Mouse (Mus musculus) cerebellum, adult (tissue): ENCODE data around the gene Aqp12.
"Not testable (repeated sequence)": the region's sequence is repeated elsewhere in the genome, so short reads cannot be mapped to it uniquely, and the experiment has no call there.

Experiments
- ATAC-seq: cut with Nextera tagmentation; 2 replicates; pipeline ENCODE4 v1.9.2; 2017; ENCODE audit warnings: mild to moderate bottlenecking, moderate library complexity, mixed read lengths; ENCODE audit not compliant: insufficient number of reproducible peaks, low FRiP score, low TSS enrichment

Gene Aqp12

GRCm38 (mm10) chr1:93006061-93006460 lies at the start of gene Aqp12:
TSS of gene Aqp12 (plus strand) at chr1:93006334.
- ATAC-seq, result no peak

DNA sequence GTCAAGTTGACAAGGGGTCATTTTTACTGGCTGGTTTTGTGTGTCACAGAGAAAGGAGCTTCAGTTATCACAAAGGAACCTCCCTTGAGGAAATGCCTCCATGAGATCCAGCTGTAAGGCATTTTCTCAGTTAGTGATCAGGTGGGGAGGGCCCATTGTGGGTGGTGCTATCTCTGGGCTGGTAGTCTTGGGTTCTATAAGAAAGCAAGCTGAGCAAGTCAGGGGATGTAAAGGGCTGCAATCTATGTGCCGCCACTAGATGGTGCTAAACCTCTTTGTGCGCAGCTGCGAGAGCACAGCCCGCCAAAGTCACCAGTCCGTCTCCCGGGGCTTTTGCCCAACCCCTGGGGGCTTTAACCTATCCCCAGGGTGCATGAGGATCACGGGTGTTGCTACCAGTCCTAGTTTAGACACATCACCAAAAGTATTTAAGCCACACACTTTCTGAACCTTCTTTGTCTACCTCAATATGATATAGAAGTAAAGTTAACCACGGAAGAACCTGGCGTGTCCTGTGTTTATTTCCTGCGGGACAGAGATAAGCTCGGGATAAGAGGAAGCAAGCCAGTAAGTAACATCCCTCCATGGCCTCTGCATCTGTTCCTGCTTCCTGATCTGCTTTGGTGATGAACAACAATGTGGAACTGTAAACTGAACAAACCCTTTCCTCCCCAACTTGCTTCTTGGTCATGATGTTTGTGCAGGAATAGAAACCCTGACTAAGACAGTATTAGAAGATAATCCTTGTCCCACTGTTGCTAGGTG lies 49.4 kb upstream of the Aqp12 start:
- ATAC-seq, result not testable (repeated sequence)

DNA sequence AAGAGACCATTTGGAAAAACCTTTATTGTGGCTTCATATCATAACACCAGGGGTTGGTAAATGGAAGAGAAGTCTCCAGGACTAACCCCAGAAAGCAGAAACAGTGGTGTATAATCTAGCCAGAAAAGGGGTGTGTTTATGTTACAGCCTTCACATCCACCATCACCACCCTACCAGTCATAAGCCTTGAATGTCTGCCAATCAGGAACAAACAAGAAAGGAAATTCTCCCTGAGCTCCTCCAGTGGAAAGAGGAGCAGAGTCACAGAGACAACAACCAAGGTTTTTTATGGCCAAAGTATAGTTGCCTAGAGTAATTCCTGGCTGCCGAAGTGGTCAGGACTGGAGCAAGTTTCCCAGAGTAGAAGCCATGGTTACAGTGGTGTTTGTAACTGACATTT lies 47.1 kb upstream of the Aqp12 start:
- no peak for ATAC-seq

DNA sequence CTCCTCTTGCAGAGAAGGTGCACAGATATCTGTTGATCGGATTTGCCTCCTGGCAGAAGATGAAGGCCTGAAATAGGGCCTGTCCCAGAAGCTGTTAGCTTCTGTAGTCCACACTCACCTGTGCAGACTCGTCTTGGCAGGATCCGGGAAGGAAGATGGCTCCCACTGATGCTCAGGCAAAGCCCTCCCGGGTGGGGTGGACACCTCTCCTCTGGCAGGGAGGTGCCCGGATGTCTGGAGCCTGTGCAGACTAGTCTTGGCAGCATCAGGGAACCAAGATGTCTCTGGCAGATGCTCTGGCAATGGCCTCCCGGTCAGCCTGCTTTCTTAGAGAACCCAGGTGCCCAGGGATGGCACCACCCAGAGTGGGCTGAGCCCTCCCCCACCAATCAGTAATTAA lies 35.3 kb upstream of the Aqp12 start:
- ATAC-seq, result not testable (repeated sequence)

GRCm38 (mm10) chr1:92971879-92972795 lies 34.0 kb upstream of the Aqp12 start:
- no peak for ATAC-seq

DNA sequence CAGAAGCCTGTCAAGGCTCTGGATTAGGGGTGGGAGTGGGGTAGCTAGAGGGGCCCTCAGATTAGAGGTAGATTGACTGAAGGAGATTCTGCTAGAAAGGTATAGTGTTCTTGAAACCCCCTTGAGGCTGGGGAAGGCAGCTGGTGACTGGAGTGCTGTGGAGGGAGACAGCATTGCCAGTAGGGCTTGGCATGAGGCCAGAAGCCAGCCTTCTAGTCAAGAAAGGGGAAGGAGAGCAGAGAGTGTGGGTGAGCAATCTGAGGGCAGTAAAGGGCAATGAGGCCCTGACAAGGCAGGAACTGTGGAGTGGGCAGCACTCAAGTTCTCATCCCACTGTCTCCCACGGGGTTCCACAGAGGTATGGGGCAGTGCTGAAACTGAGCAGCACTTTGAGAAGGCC lies 33.3 kb upstream of the Aqp12 start:
- ATAC-seq, result no peak

DNA sequence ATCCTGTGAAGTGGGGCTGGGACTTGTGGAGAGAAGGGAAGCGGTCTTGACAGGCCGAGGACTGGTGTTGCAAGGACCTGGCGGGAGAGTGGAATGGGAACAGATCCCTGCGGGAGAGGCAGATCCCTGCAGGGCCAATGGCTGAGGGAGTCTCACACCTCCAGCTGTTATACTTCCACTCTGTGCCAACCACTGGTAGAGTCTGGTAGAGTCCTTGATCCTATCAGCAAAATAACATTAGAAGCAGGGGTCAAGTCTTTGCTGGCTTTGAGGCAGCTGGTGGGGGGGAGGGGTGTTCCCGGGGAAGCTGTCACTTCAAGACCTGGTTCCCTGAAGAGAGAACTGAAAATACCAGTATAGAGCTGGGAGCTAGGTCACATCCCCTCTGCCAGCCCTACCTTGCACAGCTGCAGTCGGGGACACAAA lies 30.0 kb upstream of the Aqp12 start:
- no peak for ATAC-seq

- no peak for ATAC-seq
Measured at GRCm38 (mm10) chr1:92978645-92979044, 27.5 kb upstream of the Aqp12 start.

- ATAC-seq, result no peak
Measured at GRCm38 (mm10) chr1:92979073-92979602, 27.0 kb upstream of the Aqp12 start.

- no peak for ATAC-seq
Measured at GRCm38 (mm10) chr1:92981056-92981845, 24.9 kb upstream of the Aqp12 start.

DNA sequence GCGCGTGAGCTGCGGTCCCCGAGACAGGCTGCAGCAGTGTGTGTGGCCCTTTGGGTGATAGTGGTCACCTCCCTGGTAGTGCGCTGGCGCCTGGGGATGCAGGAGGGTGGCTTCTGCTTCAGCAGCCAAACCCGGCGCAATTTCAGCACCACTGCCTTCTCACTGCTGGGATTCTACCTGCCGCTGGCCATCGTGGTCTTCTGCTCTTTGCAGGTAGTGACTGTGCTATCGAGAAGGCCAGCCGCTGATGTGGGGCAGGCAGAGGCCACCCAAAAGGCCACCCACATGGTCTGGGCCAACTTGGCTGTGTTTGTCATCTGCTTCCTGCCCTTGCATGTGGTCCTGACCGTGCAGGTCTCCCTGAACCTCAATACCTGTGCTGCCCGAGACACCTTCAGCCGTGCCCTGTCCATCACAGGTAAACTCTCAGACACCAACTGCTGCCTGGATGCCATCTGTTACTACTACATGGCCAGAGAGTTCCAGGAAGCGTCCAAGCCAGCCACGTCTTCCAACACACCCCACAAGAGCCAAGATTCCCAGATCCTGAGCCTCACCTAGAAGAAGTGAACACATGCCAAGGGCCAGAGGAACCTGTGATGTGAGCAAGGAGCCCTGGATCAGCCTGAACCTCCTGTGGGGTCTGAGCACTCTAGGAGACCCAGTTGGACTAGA lies 23.1 kb upstream of the Aqp12 start:
- no peak for ATAC-seq

DNA sequence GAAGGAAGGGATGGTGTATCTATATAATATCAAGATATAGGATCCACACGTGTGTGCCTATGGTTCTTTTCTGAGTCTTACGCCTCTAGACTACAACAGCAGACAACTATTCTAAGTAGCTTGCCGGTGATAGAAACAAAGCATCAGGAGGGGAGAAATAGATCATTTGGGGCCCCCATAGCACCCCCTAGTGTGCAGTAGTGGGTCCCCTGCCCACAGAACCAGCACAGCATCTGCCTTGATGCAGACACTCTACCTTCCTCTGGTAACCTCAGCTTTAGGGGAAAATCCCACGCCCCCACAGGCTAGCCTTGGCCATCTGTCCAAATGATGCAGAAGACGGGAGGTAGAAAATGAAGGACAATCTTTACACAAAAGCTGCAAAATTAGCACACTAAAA lies 21.1 kb upstream of the Aqp12 start:
- ATAC-seq, result no peak

GRCm38 (mm10) chr1:92988894-92989293 lies 17.2 kb upstream of the Aqp12 start:
- no peak for ATAC-seq

GRCm38 (mm10) chr1:92989891-92990290 lies 16.2 kb upstream of the Aqp12 start:
- no peak for ATAC-seq

GRCm38 (mm10) chr1:92992214-92992855 lies 13.8 kb upstream of the Aqp12 start:
- no peak for ATAC-seq

DNA sequence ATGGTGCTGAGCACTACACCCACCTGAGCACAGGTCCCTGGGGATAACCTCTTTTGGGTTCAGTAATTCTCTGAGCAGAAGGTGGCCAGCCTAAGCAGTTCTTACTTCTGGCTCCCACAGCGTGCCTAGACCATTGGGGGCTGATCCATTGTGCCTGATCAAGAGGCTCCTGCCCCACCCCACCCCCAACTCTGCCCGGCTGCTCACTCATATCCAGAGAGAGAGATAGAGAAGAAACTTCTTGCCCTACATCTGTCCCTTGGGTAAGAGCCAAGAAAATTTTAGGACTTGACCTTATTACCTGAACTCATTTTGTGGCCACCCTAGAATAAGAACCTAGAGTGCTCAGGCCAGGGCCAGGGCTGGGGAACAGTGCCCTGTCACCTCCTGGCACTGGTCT lies 13.3 kb upstream of the Aqp12 start:
- ATAC-seq, result no peak

GRCm38 (mm10) chr1:93009196-93009595 lies 3.1 kb downstream of the Aqp12 start:
- ATAC-seq, result no peak

GRCm38 (mm10) chr1:93010731-93011130 lies 4.6 kb downstream of the Aqp12 start:
- no peak for ATAC-seq

DNA sequence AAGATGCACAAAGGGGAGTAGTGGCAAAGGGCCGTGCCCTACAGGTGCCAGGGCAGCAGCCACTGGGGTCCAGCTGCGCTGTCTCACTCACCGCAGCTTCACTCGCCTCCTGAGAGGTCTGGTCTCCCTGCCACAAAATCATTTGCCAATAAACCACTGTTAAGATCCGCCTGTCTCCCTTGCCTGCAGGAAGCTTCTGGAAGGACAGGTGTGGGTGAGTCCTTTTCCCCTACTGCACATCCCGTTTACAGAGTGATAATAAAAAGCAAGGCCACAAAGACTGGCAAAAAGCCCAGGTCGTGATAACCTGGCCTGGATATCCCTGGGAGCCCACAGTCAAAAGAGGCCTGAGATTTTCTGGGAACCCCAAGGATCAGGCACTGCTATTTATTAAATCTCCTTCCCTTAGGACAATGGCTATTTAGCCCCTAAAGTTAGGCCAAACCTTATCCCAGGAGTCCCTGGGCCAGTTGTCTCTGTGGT lies 6.0 kb downstream of the Aqp12 start:
- no peak for ATAC-seq
